Mouse (Mus musculus) skeletal muscle tissue, adult 2 months (tissue): ENCODE data around the gene Plac8.
A peak's percentile ranks its signal among the peaks of the same experiment; 100 is the strongest.

Experiments used
- DNase-seq: peaks from one replicate; pipeline ENCODE4 v3.0.0-alpha.2; 2012; ENCODE audit warnings: low read depth, low spot score

The Plac8 gene

DNA sequence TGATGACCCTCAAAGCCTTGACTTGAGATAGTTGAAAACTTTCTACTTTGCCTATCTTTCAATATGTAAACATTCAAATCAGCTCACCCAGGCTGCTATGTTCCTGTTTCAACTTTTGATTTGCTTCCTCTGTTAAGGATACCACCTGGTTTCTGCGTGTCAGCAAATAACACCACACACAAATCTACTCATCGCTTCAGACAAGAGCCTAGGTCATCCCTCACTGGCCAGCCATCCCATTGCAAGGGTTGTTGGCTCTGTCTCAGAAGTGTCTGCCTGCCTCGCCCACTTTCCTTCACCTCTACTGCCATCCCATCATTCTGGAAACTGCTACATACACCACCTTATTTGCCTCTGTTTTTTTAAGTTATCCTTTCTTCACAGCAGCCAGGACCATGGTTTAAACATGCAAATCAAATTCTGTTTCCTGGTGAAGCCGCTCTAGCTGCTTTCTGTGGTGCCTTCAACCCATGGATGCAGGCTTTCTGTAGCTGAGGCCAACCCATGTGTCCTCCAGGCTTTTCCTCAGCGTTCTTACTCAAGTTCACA, 6.9 kb upstream of the Plac8 start:
- DNase-seq, result no peak

DNA sequence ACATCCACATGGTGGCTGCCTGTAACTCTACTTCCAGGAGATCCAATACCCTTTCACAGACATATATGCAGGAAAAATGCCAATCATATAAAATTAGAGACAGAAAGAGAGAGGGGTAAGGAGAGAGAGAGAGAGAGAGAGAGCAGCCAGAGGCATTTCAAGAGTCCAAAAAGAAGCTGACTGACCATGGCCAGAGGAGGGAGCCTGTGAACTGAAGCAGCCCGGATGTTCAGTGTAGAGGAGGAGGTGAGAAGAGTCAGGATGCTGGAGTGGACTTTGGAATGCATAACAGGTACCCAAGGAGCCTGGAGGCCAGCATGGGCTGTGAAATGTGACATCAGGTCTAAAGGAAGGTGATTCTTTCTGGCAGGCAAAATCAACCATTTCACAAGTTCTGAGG, 2.7 kb upstream of the Plac8 start:
- no peak for DNase-seq

DNA sequence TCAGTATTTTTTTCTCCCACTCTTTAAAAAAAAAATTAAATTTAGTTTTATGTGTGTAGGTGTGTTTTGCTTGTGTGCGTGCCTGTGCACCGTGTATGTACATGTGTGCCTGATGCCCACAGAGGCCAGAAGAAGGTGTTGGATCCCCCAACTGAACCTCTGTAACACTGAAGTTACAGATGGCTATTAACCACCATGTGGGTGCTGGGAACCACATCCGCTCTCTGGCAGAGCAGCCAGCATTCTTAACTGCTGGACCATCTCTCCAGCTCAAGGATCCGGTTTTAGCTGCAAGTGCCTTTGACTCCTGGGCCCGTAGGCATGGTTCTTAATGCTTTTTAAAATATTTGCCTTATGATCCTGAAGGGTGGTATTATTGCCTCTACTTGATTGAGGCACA, 1.2 kb upstream of the Plac8 start:
- DNase-seq, result no peak

DNA sequence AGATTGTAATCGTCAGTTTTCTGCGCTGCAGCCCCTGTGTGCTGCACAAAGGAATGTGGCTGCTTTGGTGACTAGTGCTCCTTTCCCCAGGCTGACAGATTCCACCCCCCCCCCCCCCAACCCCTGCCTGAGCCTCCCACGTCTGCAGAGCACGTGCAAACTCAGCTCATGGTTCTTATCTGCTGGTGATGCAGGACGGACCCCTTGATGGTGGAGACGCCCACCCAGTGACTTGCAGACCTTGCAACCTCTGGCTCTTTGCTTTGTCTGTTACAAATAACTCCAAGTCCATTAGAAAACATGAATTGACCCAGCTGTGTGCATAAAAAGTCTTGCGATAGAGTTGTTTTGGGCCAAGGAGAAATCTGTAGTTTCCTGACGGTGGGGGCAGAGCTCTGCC, 1.3 kb downstream of the Plac8 start:
- no peak for DNase-seq

DNA sequence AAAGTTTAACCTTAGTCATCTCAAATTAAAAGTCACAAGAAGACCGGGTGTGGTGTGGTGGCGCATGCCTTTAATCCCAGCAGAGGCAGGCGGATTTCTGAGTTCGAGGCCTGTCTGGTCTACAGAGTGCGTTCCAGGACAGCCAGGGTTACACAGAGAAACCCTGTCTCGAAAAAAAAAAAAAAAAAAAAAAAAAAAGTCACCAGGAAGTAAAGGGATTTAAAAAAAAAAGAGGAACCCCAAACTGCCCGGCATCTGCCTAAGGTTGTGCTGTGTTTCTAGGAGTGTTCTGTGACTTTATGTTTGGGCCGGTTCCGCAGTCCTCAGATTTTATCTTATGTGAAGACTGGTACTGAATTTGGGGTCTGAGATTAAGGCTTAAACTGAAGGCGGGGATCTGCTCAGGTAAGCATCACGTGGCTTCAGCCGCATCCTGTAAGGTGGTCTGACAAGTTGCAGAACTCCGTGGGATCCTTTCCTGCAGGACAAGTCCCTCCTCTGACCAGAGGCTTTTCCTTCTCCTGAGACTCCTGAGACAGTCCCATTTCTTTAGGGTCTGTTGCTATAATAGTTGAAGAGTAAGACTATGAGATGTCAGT, 1.9 kb downstream of the Plac8 start:
- DNase-seq, result no peak

DNA sequence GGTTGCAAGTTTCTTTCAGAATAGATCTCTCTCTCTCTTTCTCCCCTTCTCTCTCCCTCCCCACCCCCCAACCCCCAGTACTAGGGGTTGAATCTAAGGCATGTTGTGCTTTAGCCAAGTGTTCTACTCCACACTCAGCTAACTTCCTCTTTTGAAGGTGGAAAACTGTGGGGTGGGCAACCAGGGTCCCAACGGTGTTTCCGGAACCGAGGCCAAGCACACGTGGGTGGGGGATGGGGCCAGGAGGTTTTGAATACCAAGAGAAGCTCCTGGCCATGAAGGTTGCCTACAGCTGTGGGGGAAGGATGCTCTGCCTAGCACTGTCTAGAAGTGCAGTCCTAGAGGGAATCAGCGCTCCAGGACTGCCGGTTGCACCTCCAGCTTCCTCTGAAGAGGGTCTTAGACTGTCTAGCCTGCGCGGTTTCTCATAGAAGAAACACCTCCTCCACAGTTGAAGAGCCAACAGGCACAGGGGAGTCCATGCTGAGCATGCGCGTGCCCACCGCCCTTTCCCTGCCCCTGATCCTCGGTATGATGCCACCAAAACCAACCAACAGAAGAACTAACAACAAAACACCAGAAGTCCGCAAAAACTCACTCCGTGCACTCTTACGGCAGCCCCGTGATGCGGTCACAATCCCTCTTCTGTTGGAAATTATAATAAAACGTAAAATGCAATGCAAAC, 2.7 kb downstream of the Plac8 start:
- no peak for DNase-seq

DNA sequence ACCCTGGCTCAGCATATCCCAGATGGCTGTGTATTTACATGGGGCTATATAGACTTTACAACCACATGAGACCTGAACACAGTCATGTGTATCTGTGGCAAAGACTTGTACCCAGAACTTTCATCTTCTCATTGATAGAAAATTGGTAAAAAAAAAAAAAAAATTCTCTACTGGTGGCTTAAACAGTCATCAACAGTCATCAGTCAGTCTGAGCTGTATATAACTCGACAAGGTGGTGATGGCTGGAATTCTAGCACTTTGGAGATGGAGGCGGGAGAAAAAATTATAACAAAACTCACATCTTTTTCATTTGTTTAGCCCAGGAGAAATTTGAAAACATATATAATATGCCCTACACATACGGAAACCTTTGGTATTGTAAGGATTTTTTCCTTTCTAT, 3.2 kb downstream of the Plac8 start:
- no peak for DNase-seq

DNA sequence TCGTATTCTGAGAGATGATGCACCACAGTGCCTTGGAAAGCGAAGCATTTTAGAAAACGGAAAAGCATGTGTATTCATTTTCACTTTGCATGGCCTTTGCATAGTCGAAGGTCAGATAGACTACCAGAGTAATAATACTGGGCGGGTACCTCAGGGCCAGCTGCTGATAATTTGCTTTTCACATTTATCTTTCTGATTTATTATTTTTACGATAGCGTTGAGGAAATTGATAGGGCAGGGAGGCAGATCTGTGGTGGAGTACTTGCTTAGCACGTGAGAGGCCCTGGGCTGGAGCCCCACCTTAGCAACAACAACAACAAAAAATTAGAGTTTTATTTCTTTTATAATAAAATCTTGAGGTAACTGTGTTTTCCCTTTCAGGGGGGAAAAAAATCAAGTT, 3.9 kb downstream of the Plac8 start:
- no peak for DNase-seq

DNA sequence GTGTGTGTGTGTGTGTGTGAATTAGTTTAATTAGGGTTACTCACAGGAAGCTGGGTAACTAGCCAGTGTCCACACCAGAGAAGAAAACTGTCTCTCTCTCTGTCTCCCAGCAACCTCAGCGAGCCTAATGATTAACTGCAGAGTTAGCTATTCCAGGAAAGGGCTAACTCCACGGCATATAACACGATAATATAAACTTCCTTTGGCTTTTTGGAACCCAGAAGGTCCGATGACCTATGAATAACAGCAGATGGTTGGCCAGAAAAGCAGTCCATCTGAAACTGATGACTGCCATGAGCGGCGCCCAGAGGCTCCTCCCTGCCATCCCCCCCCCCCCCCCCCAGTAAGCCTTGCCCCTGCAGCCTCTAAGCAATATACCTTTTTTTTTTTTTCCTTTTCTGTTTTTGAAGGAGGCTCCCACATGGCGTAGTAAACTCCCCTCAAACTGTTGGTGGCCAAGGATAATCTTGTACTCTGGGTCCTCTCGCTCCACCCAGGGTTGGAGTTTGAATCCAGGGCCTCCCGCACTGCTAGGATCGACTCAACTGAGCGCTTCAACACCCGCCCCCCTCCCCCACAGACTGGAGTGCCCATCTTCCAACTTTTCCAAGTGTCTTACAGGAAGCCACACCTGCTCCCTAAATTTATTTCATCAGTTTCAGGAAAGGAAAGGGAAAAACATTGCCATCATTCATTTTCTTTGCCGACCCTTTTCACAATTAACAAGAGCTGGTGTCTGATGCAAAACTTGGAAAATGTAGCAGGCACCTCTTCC, 4.6 kb downstream of the Plac8 start:
- no peak for DNase-seq

DNA sequence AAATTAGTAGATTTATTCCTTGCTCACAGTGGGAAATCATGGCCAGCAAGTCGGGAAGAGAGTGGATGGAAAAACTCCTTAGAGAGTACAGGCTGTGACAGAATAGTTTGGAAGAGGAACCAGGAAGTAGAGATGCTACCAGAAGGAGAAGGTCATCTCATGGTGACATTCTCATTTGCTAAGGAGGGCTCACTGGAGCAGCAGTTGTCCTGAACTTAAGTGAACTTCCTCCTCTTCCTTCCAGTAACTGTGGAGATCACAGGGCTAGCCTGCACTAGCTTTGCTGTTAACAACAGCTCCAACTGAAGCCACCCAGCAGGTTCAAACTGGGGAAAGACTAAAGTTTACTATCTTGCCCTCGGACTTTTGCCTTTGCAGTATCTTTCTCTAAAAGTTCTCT, 5.2 kb downstream of the Plac8 start:
- peak; percentile 40 for DNase-seq

DNA sequence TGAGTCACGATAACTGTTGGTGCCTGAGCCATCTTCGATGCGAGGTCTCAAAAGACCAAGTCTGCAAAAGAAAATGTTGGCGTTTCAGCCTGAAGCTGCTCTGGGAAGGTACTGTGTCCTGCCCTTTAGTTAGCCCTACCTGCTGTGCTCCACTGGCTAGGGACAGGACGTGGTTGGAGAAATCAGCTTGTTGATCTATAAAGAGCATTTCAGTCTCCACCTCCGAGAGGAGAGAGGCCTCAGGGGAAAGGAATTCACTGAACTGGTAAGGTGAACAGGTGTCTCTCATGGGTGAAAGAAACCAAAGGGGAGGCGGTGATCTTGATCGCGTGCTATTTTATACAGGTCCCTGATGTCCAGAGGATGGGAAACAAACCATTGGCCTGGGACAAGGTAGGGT, 9.3 kb downstream of the Plac8 start:
- DNase-seq, result no peak

DNA sequence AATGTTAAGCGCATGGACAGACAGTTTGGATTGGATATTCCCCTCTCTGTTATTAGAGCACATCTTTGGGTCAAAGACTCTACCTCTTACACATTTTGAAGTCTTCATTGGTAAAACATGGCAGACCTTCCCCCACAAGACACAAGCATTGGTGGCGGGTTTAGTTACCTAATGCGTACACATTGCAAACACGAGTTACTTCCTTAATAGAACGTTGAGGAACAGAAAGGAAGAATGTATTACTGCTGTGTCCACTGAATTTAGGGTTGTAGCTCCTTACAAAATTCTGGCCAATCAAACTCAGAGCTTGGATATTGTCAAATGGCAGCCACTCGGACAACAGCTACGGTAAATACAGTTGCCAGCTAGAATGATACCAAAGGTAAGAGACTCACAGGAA, 12.7 kb downstream of the Plac8 start:
- DNase-seq, result no peak

DNA sequence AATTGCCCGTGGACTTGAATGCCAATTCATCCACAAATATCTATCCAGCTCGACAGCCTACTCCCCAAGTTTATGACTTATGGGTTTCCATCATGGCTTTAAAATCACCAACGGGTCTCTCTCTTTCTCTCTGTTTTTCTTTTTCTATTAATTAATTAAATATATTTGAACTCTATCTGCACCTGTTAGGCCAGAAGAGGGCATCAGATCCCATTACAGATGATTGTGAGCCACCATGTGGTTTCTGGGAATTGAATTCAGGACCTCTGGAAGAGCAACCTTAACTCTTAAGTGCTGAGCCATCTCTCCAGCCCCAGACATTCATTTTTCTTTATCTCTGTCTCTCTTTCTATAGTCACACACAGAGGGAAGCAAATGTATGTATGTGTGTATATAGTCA, 13.3 kb downstream of the Plac8 start:
- no peak for DNase-seq

DNA sequence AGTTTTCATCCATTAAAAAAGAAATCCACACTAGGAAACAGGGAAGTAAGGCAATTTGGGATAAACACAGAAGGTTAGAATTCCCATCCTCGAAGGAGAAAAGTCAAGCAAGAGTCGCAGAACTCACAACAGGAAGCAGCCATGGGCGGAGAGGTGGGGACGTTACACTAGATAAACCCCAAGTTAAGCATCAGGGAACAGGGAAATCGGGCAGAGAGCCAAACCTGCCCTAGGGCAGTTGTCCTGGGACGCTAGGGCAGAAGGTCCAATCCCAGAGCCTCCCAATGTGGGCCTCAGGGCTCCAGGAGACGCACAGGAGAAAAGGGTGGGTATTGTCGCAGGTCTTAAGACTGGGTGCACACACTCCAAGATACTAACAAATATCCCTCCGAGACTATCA, 14.5 kb downstream of the Plac8 start:
- DNase-seq, result no peak

DNA sequence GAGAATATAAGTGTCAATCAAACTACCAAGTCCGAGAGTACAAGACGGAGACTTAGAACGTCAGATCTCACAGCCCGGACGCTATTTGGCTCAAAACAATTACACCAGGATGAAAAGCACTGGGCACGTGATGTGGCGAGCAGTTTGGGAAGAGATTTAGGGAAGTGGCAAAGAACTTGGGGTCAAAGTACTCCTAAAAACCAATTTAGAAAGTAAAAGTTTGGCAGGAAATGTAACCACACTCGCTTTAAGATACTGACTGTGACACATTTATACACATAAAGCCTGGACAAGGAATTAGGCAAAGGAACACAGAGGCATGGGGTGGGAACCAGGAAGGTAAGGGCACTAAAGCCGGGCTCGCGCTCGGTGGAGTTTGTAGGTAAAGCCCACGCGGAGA, 15.0 kb downstream of the Plac8 start:
- no peak for DNase-seq

DNA sequence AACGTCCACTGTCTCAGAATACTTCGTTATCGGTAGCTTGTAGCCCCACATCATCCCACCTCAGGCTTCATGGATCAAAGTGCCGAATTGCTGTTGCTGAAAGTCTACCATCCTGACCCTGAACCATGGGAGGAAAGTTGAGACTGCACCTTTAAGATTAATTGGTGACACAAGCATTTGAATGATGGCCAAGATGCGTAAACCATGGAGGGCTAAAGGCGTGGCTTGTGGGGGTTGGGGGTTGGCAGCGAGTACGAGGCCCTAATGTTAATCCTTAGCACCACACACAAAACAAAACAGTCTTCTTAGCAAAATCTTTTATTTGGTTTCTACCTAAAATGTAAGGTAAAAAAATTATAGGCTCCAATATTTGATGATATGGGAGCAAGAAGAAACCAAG, 18.6 kb downstream of the Plac8 start:
- DNase-seq, result no peak

DNA sequence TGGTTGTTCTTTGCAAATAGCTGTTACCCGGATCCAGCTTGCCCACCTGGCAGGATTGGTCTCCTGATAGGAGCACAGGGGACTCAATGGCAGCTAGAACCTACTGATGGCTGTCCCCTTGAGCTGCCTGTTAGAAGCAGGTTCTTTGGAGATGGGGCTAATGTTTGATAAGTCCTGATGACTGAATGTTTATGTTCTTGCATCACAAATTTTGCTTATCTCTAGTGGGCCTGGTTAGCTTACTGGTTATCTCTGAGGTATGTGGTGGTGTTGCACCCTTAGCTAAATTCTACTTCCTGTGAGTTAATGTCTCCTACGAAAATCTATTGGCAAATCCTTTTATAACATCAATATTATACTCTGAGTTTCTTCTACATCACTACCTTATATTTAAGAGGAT, 20.1 kb downstream of the Plac8 start:
- DNase-seq, result no peak

DNA sequence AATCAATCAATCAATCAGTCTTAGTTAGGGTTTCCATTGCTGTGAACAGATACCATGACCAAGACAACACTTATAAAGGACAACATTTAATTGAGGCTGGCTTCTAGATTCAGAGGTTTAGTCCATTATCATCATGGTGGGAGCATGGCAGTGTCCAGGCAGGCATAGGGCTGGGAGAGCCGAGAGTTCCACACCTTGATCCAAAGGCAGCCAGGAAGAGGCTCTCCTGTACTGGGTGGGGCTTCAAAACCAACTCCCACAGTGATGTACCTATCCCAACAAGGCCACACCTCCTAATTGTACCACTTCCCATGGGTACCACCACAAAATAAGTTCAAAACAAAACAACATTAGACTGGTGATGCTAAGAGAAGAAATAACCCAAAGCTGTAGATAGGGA, 21.9 kb downstream of the Plac8 start:
- DNase-seq, result no peak

DNA sequence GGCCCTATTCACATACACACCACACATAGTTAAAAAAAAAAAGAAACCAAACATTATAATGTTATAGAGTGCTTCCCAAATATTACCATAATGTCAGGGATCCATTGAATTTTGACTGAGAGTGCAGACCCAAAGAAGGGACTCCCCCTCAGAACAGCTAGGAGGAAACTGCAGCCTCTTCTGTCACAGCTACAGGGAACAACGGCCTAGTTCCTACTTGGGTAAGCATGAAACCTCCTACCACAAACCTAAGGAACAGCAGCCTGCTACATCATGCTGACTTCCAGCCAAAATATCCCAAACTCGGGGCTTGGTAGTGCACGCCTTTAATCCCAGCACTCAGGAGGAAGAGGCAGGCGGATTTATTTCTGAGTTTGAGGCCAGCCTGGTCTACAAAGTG, 22.7 kb downstream of the Plac8 start:
- no peak for DNase-seq

DNA sequence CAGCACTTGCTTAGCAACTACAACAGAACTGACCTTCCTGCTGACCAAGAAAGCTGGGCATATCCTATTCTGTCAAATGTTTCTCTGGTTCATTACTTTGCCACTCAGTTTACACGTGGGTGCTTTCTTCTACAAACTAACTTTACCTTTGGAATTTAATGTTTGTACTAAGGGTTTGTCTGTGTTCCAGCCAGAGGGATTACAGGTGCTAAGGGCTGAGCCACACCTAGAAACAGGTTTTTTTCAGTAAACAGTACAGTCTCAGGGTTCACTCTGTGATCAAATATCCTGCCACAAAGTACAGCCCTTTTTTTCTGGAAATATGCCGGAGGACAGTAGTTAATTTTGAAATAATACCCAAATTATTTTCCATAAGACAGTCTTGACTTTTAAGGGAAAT, 23.8 kb downstream of the Plac8 start:
- DNase-seq, result no peak

DNA sequence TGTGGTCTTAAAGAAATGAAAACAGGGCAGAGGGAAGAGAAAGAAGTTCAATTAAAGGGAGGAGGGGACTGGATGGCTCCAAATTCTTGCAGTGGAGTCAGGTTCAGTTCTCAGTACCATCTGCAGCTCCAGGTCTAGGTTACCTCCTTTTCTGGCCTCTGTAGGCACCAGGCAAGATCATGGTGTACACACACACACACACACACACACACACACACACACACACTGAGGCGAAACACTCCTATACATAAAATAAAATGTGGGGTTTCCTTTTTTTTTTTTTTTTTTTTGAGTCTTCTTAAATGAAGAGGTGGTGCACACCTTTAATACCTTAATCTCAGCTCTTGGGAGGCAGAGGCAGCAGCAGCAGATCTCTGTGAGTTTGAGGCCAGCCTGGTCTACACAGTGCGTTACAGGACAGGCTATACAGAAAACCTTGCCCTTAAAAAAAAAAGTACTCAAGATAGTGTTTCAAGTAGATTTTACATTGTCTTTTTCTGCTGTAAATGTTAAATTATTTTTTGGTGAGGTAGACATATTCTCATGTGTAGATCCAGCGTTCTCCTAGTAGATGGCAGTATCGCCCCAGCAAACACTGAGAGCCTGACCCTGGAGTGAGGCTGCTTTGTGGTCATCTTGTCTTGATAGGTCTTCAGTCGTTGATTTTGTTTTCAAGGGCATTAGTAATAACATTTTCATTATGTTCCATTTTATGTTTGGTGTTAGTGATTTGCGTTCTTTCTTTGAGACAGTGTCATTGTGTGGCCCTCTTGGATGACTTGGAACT, 25.6 kb downstream of the Plac8 start:
- no peak for DNase-seq

DNA sequence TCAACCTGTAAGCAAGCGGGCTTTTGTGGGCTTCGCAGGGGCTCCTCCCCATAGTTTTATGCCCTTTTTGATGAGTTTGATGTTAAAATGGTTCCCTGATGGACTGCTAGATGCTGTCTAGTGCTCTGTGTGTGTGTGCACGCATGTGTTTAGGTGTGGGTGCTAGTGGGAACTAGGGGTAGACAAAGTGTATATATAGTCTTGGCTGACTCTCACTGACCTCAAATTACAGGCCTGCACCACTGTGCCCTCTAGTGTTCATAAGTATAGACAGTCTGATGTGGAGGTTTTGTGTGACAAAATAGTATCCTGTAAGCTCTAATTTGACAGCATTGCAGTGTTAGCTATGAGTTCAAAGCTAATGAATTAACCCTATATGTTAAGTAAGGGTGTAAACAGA, 35.4 kb downstream of the Plac8 start:
- peak; percentile 42 for DNase-seq
